Mouse (Mus musculus): Measurements from ENCODE around the gene Anxa4. TPM values are rescaled to one million over a fixed set of nuclear protein-coding genes. Genes with fewer than 3 reads are reported as not detected.

Anxa4 gene
- total RNA-seq, 1 experiment from 2014 or later: 77.7 TPM

DNA sequence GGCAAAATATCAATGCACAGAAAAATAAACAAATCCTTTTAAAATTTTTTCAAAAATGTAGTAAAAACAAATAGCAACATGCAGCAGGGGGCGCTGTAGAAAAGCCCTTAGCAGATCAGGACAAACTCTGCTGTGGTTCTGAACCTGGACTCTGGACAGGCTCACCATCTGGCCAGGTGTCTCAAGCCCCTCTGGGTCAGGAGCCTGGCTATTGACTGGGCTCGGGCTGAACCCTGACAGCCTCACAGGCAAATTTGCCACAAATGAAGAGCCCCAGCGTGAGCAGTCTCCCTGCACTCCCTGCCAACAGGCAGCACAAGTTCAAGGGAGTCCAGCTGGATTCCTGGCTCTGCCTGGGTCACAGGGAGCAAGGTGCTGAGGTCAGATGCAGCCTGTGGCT is 20.0 kb upstream of the Anxa4 start:
- no peak for ATAC-seq (replicated peaks in 1 of 2; ENCODE audit: insufficient read depth in 1 of 2, low FRiP score in 2 of 2, low TSS enrichment in 1 of 2, low read depth in 1 of 2, poor library complexity in 2 of 2, severe bottlenecking in 2 of 2)

DNA sequence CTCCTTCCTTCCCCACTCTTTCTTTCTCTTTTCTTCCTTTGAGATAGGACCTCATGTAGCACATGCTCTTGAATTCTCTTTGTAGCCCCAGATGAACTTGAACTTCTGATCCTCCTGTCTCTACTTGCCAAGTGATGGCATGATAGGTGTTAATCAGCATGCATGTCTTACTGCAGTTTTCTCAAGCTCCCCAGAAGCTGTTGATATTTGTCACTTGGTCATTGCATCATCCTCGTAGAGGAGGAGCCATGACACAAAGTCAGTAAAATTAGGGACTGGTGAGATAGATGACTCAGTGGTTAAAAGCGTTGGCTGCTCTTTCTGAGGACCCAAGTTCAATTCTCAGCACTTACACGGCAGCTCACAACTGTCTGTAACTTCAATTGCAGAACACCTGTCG is 19.5 kb upstream of the Anxa4 start:
- no peak for ATAC-seq (replicated peaks in 1 of 2; ENCODE audit: insufficient read depth in 1 of 2, low FRiP score in 2 of 2, low TSS enrichment in 1 of 2, low read depth in 1 of 2, poor library complexity in 2 of 2, severe bottlenecking in 2 of 2)

DNA sequence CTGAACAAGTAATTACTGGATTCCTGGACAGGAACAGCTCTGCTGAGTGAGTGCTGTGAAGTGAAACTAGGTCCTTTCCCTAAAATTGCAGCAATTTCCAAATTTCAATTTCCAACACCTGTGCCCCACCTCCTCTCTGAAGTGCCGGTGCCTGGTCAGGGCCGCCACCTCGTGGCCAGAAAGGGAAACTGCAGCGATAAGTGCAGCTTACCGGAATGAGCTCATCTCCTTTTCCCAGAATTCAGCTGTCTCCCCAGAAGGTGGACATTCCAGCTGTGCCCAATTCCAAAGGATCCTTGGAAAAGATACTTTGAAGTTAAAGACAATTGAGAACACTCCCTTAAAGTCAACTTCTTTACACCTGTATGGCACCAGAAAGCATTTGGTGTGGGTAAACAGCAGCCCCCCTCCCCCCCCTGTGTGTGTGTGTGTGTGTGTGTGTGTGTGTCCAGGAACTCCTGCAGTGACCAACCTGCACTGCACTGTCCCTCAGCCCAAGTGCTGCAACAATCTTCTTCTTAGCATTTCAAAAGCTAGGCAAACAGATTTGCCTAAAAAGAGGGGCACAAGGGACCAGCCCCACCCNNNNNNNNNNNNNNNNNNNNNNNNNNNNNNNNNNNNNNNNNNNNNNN is 13.2 kb upstream of the Anxa4 start:
- peak; percentile 76 to 80 for ATAC-seq (replicated peaks in 1 of 2; ENCODE audit: insufficient read depth in 1 of 2, low FRiP score in 2 of 2, low TSS enrichment in 1 of 2, low read depth in 1 of 2, poor library complexity in 2 of 2, severe bottlenecking in 2 of 2)

DNA sequence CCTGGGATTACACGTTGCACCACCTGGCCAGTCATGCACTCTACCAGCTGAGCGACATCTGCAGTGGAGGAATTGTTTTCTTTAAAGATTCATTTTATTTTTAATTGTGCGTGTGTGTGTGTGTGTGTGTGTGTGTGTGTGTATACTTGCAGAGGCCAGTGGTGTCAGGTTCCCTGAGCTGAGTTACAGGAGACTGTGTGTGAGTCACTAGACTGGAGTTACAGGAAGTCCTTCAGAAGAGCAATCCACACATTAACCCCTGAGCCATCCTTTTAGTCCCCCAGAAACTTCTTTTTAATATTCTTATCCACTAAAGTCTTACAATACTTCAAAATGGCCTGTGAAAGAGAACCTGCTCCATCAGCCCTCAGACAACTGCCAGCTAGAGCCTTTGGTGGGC is 11.3 kb upstream of the Anxa4 start:
- ATAC-seq (replicated peaks in 1 of 2; ENCODE audit: insufficient read depth in 1 of 2, low FRiP score in 2 of 2, low TSS enrichment in 1 of 2, low read depth in 1 of 2, poor library complexity in 2 of 2, severe bottlenecking in 2 of 2): no peak

DNA sequence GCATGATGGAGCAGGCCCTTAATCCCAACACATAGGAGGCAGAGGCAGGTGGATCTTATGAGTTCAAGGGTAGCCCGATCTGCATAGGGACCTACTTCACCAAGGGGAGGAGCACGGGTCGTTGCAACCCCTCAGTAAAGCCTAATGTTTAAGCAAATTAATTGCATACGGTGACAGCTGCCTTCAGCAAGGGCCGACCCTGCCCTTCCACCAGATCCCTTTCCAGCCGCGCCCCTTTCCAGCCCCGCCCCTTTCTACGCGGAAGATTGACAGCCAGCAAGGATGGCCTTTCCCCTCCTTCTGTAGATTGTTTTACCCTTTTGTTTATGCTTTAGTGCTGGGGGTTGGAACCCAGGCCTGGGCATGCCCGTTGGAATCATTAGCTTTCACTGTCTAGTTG is 8.0 kb upstream of the Anxa4 start:
- no peak for ATAC-seq (replicated peaks in 1 of 2; ENCODE audit: insufficient read depth in 1 of 2, low FRiP score in 2 of 2, low TSS enrichment in 1 of 2, low read depth in 1 of 2, poor library complexity in 2 of 2, severe bottlenecking in 2 of 2)

DNA sequence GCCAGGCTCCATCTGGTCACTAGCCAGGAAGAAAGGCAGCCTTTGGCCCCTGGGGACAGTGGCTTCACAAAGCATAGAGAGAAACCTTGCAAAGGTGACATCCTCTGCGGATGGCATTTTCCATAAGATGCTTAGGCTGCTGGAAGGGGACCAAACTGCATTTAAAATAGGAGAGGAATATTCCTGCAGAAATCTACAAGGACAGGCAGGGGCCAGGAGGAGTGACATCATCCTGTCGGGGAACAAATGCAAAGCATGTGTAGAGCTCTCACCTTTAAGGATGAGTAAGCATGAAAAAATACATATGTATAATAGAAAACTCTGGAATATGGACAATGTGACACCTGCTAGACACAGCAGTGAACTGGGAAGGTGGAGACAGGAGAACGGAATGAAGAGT is 7.1 kb upstream of the Anxa4 start:
- ATAC-seq (replicated peaks in 1 of 2; ENCODE audit: insufficient read depth in 1 of 2, low FRiP score in 2 of 2, low TSS enrichment in 1 of 2, low read depth in 1 of 2, poor library complexity in 2 of 2, severe bottlenecking in 2 of 2): no peak

DNA sequence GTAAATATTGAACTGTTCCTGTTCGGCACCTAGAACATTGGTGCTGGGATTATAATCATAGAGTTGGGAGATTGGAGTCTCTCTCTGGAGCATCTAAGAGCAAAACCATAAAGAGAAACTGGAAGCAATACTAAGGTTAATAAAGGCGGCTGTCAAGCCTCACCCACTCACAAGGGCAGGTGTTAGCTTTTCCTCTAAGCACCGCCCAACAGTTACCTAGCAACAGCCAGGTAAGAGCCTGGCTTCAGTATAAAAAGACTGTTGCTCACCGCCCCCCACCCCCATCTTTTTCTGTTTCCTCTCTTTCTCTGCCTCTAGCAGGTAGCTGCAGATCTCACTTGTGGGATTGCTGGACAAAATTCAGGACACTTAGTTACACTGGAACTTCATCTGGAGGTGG is 4.1 kb upstream of the Anxa4 start:
- ATAC-seq (replicated peaks in 1 of 2; ENCODE audit: insufficient read depth in 1 of 2, low FRiP score in 2 of 2, low TSS enrichment in 1 of 2, low read depth in 1 of 2, poor library complexity in 2 of 2, severe bottlenecking in 2 of 2): no peak

DNA sequence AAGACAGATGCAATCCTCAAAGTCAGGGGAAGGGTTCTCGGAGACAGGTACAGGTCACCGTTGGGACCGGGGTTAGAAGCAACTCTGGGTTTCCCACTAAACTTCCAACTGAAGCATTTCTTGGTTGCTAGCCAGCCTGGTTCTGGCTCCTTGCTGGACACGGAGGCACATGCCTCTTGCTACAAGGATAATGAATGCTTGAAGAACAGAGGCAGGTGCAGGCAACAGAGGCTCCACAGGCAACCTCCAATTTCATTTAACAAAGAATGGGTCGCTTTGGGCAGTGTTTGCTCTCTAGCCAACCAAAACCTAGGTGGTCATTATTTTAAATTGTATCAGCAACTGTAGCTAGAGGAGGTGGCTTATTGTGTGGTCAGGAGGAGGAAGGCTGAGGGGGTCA is 573 bp upstream of the Anxa4 start:
- ATAC-seq (replicated peaks in 1 of 2; ENCODE audit: insufficient read depth in 1 of 2, low FRiP score in 2 of 2, low TSS enrichment in 1 of 2, low read depth in 1 of 2, poor library complexity in 2 of 2, severe bottlenecking in 2 of 2): no peak

DNA sequence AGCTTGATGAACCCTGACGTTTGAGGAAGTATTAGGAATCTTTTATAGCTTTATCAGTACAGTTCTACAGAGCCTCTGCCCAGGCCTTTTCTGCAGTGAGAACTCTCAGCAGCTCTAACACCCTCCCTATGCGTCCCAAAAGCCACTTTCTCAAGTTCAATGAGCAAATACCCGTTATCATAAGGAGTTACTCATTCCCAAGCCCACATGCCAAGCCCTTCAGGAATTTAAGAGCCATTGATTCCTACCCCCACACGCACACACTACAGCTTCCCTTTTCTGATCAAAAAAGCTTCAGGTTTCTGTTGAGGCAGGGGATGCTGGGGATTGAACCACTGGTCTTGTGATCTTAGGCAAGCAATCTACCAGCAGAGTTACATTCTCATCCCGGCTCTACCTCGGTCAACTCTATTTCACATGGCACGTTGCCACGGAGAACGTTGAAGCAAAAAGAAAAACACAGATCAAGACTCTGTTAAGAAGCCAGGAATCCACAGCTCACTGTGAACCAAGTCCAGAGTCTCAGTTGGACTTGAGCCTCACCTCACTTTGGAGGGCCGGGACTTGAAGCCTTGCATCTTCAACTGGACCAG is 2.9 kb downstream of the Anxa4 start:
- ATAC-seq (replicated peaks in 1 of 2; ENCODE audit: insufficient read depth in 1 of 2, low FRiP score in 2 of 2, low TSS enrichment in 1 of 2, low read depth in 1 of 2, poor library complexity in 2 of 2, severe bottlenecking in 2 of 2): no peak

DNA sequence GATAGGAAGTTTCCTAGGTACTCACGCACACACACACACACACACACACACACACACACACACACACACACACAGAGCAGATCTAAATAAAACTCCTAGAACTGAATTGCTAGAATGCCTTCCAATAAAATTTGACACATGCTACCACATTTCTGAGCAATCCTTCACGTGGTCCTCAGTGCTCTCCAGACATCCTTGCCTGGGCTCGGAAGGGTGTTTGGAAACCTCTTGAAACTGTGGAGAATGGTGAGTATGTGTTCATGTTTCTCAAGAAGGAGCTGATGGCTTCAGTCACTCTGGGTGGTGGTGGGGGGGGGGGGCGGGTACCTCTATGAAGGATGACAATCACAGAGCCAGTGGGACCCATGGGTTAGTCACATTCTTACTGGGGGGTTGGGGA is 5.1 kb downstream of the Anxa4 start:
- no peak for ATAC-seq (replicated peaks in 1 of 2; ENCODE audit: insufficient read depth in 1 of 2, low FRiP score in 2 of 2, low TSS enrichment in 1 of 2, low read depth in 1 of 2, poor library complexity in 2 of 2, severe bottlenecking in 2 of 2)

DNA sequence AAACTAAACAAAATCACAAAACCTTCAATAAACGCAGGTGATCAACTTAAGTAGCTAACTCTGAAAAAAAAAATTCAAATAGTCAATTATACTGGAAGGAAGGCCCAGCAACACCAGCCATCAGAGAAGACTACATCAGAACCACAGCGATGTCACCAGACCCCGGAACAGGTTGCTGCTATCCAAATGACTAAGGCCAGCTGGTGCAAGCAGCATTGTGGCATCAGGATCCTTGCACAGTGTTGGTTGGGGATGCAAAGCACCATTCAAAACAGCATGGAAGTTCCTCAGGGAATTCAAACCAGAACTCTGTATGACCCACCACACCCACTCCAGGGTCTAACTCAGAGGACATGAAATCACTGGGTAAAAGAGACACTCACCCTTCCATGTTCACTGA is 6.8 kb downstream of the Anxa4 start:
- no peak for ATAC-seq (replicated peaks in 1 of 2; ENCODE audit: insufficient read depth in 1 of 2, low FRiP score in 2 of 2, low TSS enrichment in 1 of 2, low read depth in 1 of 2, poor library complexity in 2 of 2, severe bottlenecking in 2 of 2)

DNA sequence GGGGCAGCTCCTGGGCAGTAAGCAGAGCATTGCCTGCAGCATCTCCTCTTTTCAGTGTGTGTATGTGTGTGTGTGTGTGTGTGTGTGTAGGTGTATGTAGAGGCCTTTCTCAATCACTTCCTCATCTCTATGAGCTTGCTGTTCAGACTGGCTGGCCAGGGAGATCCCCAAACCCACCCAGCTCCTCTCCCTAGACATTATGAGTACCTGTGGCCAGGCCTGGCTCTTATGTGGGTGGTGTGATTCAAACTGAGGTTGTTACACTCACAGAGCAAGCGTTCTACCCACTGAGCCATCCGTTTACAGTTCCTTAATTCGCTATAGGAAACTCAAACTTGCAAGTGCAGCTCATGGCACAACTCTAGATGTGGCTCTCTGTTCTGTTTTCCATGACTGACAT is 8.6 kb downstream of the Anxa4 start:
- 0 out of 4 replicates have a peak, but pooled peaks of 1 of the 2 experiments have one; percentile 12 for ATAC-seq (replicated peaks in 1 of 2; ENCODE audit: insufficient read depth in 1 of 2, low FRiP score in 2 of 2, low TSS enrichment in 1 of 2, low read depth in 1 of 2, poor library complexity in 2 of 2, severe bottlenecking in 2 of 2)

DNA sequence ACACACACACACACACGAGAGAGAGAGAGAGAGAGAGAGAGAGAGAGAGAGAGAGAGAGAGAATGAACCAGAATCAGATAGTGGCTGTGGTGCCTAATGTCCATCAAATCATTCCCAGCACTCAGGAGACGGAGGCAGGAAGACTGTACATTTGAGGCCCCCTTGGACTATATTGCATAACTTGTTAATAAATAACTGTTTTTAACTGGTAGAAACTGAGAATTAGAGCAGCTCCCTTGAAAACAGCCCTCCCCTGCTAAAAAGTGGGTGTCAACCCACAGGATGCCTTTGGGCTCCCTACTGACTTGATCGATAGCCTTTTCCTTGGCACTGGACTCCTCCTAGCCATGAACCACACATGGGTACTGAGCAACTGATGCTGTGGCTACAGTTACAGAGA is 11.0 kb downstream of the Anxa4 start:
- no peak for ATAC-seq (replicated peaks in 1 of 2; ENCODE audit: insufficient read depth in 1 of 2, low FRiP score in 2 of 2, low TSS enrichment in 1 of 2, low read depth in 1 of 2, poor library complexity in 2 of 2, severe bottlenecking in 2 of 2)

DNA sequence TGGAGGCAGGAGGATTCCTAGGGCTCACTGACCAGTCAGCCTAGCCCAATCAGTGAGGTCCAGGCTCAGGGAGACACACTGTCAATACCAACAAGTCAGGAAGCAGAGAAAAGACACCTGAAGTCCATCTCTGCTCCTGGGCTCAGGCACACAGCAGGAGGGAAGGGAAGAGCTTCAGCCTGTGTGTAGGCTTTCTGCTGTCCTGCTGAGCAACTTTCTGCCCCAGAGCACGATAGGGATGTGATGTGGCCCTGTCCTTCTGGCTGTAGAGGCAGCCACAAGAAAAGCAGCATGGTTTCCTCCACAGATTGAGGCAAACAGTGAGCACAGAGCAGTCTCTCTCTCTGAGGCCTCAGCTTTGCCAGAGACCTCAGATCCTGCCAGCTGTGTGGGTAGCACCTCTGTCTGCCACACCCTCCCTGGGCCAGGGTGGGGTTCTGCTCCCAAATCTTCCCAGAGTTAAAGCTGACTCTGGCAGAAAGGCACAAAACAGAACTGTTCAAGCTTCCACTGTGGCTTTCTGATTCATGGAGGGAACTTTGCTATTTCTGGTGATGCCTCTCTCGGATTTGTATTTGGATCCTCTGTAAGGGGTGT is 11.9 kb downstream of the Anxa4 start:
- no peak for ATAC-seq (replicated peaks in 1 of 2; ENCODE audit: insufficient read depth in 1 of 2, low FRiP score in 2 of 2, low TSS enrichment in 1 of 2, low read depth in 1 of 2, poor library complexity in 2 of 2, severe bottlenecking in 2 of 2)

DNA sequence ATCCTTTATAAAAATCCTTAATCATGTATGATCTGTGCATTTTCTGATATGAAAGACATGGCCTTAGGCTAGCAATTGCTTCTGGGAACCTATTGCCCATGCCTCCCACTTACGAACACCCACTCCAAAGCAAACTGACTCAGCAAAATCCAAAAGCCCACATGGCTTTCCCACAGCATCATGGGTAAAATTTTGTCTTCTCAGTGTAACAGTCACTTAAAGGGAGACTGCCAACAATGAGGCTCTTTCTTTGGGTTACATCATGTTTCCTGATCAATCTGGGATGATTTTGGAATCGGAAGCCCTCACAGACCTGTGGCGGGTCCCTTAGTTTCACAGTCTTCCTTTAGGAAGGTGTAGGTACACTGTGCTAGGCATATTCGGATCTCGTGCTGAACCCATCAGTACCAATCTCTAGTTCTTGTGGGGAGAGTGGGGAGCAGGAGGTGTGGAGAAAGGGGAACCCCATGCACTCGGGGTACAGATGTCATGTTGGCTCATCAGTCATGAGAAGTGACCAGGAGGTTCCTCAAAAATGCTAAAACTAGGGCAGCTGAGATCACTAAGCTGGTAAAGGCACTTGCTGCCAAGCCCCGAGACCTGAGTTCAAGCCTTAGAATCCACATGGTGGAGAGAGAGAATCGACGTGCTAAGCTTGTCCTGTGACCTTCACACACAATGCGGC is 14.3 kb downstream of the Anxa4 start:
- ATAC-seq (replicated peaks in 1 of 2; ENCODE audit: insufficient read depth in 1 of 2, low FRiP score in 2 of 2, low TSS enrichment in 1 of 2, low read depth in 1 of 2, poor library complexity in 2 of 2, severe bottlenecking in 2 of 2): no peak

DNA sequence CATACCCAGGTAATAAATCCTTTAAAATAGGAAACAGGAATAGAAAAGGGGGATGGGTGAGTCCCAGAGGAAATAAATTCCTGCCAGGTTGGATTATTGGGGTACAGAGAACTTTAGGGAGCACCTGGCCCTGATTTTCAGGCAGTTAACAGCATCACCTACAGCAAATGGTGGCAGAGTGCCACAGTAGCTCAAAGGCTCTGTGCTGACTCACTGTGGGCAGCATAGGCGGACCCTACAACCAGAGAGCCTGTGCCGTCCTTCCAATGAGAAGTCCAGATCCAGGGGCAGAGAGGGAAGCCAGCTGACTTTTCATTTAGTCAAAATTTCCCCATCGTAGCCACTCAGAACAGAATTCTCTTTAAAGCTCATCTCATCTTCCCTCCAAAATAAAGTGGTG is 16.2 kb downstream of the Anxa4 start:
- peak; percentile 83 to 90 for ATAC-seq (replicated peaks in 1 of 2; ENCODE audit: insufficient read depth in 1 of 2, low FRiP score in 2 of 2, low TSS enrichment in 1 of 2, low read depth in 1 of 2, poor library complexity in 2 of 2, severe bottlenecking in 2 of 2)

DNA sequence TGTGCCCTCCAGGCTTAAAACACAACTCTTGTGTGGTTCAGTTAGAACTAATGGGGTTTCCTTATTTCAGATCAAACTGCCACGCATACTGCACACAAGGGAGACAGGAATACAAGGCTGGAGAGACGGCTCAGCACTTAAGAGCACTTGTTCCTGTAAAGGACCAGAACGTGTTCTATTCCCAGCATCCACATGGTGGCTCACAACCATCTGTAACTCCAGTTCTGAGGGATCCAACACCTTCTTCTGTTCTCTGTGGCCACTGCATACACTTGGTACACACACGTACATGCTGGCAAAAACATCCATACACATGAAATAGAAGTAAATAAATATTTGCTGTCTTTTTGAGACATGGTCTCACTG is 16.7 kb downstream of the Anxa4 start:
- no peak for ATAC-seq (replicated peaks in 1 of 2; ENCODE audit: insufficient read depth in 1 of 2, low FRiP score in 2 of 2, low TSS enrichment in 1 of 2, low read depth in 1 of 2, poor library complexity in 2 of 2, severe bottlenecking in 2 of 2)

DNA sequence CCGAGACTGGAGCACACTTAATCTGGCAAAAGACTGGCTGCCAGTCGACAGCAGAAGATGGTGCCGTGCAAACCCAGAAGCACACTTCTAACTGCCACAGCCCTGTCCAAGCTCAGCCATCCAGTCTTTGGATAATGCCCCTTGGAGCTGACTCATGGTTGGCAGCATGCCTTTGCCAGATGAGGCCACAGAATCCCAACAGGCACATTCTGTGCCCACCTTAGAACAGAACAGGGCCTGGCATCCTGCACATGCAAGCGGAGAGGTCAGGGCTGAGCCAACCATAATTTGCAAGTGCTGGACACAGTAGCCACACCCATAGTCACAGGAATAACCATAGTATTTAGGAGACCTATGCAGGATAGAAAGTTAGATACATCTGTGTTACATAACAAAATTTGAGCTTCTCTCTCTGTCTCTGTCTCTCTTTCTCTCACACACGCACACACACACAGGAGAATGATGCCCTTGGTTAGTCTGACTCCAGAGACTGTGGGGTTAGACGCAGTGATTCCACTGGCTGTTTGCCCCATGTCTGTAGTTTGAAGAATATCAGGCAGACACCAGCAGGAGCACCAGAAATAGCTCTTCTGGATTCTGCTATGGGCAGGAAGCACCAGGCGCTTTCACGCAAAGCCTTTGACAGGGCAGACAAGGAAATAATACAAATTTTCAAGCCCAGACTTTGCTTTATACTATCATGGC is 17.2 kb downstream of the Anxa4 start:
- ATAC-seq (replicated peaks in 1 of 2; ENCODE audit: insufficient read depth in 1 of 2, low FRiP score in 2 of 2, low TSS enrichment in 1 of 2, low read depth in 1 of 2, poor library complexity in 2 of 2, severe bottlenecking in 2 of 2): no peak

Measured in hematopoietic stem cell, adult 5-6 weeks (primary cell).